Mouse (Mus musculus): ENCODE results near the gene Ets2.
"Not testable (repeated sequence)": the region's sequence is repeated elsewhere in the genome, so short reads cannot be mapped to it uniquely, and the experiment has no call there.

The Ets2 gene

GRCm38 (mm10) chr16:95736059-95736458, 34.2 kb downstream of the Ets2 start:
- DNase-seq: no peak

- no peak for DNase-seq
Observed at GRCm38 (mm10) chr16:95736470-95736869, 34.6 kb downstream of the Ets2 start.

- DNase-seq: no peak
Observed at GRCm38 (mm10) chr16:95739522-95739921, 37.6 kb downstream of the Ets2 start.

- DNase-seq: no peak
Observed at GRCm38 (mm10) chr16:95741358-95741757, 39.5 kb downstream of the Ets2 start.

- DNase-seq: no peak
Observed at GRCm38 (mm10) chr16:95741915-95742739, 40.3 kb downstream of the Ets2 start.

- DNase-seq: no peak
Observed at GRCm38 (mm10) chr16:95742740-95743030, 40.8 kb downstream of the Ets2 start.

GRCm38 (mm10) chr16:95743104-95743503, 41.2 kb downstream of the Ets2 start:
- no peak for DNase-seq

- DNase-seq: no peak
Observed at GRCm38 (mm10) chr16:95744771-95745170, 42.9 kb downstream of the Ets2 start.

- no peak for DNase-seq
Observed at GRCm38 (mm10) chr16:95745685-95746084, 43.8 kb downstream of the Ets2 start.

- no peak for DNase-seq
Observed at GRCm38 (mm10) chr16:95746565-95746964, 44.7 kb downstream of the Ets2 start.

- DNase-seq: peak; percentile 48 to 55
Observed at GRCm38 (mm10) chr16:95749291-95750103, 47.6 kb downstream of the Ets2 start.

- peak; percentile 69 to 81 for DNase-seq
Observed at GRCm38 (mm10) chr16:95750211-95750629, 48.3 kb downstream of the Ets2 start.

- DNase-seq: no peak
Observed at GRCm38 (mm10) chr16:95752502-95752901, 50.6 kb downstream of the Ets2 start.

GRCm38 (mm10) chr16:95753295-95753694, 51.4 kb downstream of the Ets2 start:
- DNase-seq: no peak

- no peak for DNase-seq
Observed at GRCm38 (mm10) chr16:95759151-95759987, 57.5 kb downstream of the Ets2 start.

GRCm38 (mm10) chr16:95759988-95760391, 58.1 kb downstream of the Ets2 start:
- no peak for DNase-seq

GRCm38 (mm10) chr16:95761742-95762141, 59.9 kb downstream of the Ets2 start:
- peak; percentile 29 to 51 for DNase-seq

GRCm38 (mm10) chr16:95763201-95763600, 61.3 kb downstream of the Ets2 start:
- peak; percentile 17 to 33 for DNase-seq

- not testable (repeated sequence) for DNase-seq
Observed at GRCm38 (mm10) chr16:95764041-95764440, 62.2 kb downstream of the Ets2 start.

- no peak for DNase-seq
Observed at GRCm38 (mm10) chr16:95766181-95766580, 64.3 kb downstream of the Ets2 start.

GRCm38 (mm10) chr16:95767246-95767645, 65.4 kb downstream of the Ets2 start:
- DNase-seq: no peak

- DNase-seq: peak; percentile 66 to 78
Observed at GRCm38 (mm10) chr16:95769066-95769995, 67.5 kb downstream of the Ets2 start.
